Mouse (Mus musculus) heart, embryonic 16.5 days (tissue): ENCODE measurements around the gene Ttc7b. TPM values are rescaled to one million over a fixed set of nuclear protein-coding genes. Genes with fewer than 3 reads are reported as not detected.
A peak's percentile ranks its signal among the peaks of the same experiment; 100 is the strongest.

Experiments
- ATAC-seq: fragments of 200-750 bp; cut with Nextera tagmentation; replicated peaks from 2 replicates; pipeline ENCODE4 v1.8.0; 2017; ENCODE audit warnings: moderate number of reproducible peaks; ENCODE audit not compliant: insufficient read depth, low FRiP score; ENCODE audit errors: extremely low read depth
- H3K27ac ChIP-seq: fragments of 300-500 bp; sonication (generic); 2 replicates; pipeline ENCODE4 v1.5.1; 2014; ENCODE audit warnings: mild to moderate bottlenecking, low read length, control low read depth, moderate library complexity
- H3K27me3 ChIP-seq: fragments of 300-500 bp; sonication (generic); 2 replicates; pipeline ENCODE4 v1.6.1; 2014; ENCODE audit warnings: low read length, mixed read lengths; ENCODE audit not compliant: control insufficient read depth, insufficient read depth
- H3K36me3 ChIP-seq: fragments of 300-500 bp; sonication (generic); 2 replicates; pipeline ENCODE4 v1.6.1; 2014; ENCODE audit not compliant: control insufficient read depth, insufficient read depth
- H3K4me1 ChIP-seq: fragments of 300-500 bp; sonication (generic); 2 replicates; pipeline ENCODE4 v1.6.1; 2014; ENCODE audit warnings: low read length, mixed read lengths; ENCODE audit not compliant: control insufficient read depth, insufficient read depth
- H3K4me2 ChIP-seq: fragments of 300-500 bp; sonication (generic); 2 replicates; pipeline ENCODE4 v1.6.1; 2014; ENCODE audit warnings: low read depth, mild to moderate bottlenecking, control low read depth, low read length
- H3K4me3 ChIP-seq: fragments of 300-500 bp; sonication (generic); 2 replicates; pipeline ENCODE4 v1.5.1; 2014; ENCODE audit warnings: mild to moderate bottlenecking, control low read depth, low read length
- H3K9ac ChIP-seq: fragments of 300-500 bp; sonication (generic); 2 replicates; pipeline ENCODE4 v1.6.1; 2014; ENCODE audit warnings: low read length, control low read depth
- H3K9me3 ChIP-seq: fragments of 300-500 bp; sonication (generic); replicated peaks from 2 replicates; pipeline ENCODE4 v1.6.1; 2016; ENCODE audit warnings: low read length; ENCODE audit not compliant: control insufficient read depth
- WGBS: fragments of 180-500 bp; shearing (Covaris S2); extraction: QIAGEN DNeasy Blood & Tissue Kit; methylation state at CpG from one replicate; pipeline ENCODE4 v1.1.7; 2014; 5-methylcytosine and 5-hydroxymethylcytosine counted together
- polyA plus RNA-seq: library from polyadenylated mRNA; unstranded; fragments of >200 nt; fragmentation: Nextera tagmentation; extraction: Ambion mirVana; gene quantifications from 2 replicates; pipeline ENCODE4 v1.2.1, GENCODE M21; 2015

The Ttc7b gene
- polyA plus RNA-seq, 1 experiment from 2014 or later = 6.7 TPM

DNA sequence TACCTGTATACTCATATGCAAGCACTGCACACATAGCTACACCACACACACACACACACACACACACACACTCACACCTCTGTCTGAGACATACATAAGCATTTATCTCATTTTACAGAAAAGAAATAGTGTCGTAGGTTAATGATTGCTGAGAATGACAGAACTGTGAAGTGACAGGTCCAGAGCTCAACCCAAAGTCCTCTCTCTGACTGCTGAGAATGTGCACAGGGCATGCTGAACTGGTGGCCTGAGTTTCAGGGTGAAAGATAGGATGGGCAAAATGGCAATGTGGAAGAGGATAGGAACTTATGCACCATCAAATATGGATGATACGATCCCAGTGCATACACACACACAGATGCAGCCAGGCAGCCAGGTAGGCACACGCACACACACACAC, 120.5 kb downstream of the Ttc7b start:
- Histone ChIP-seq H3K4me1 (no peaks in the 10 kb centered on the region), H3K4me2 (no peak overlapping the region), H3K27ac (no peak overlapping the region), H3K36me3 (peaks cover 11% of the 10 kb centered on the region), H3K27me3 (no peaks in the 10 kb centered on the region), H3K9me3 (no peaks in the 10 kb centered on the region), H3K9ac (no peak overlapping the region), H3K4me3 (no peak overlapping the region)
- ATAC-seq = no peak
- 90% methylated on average over 3 of the region's 3 CpGs for WGBS

DNA sequence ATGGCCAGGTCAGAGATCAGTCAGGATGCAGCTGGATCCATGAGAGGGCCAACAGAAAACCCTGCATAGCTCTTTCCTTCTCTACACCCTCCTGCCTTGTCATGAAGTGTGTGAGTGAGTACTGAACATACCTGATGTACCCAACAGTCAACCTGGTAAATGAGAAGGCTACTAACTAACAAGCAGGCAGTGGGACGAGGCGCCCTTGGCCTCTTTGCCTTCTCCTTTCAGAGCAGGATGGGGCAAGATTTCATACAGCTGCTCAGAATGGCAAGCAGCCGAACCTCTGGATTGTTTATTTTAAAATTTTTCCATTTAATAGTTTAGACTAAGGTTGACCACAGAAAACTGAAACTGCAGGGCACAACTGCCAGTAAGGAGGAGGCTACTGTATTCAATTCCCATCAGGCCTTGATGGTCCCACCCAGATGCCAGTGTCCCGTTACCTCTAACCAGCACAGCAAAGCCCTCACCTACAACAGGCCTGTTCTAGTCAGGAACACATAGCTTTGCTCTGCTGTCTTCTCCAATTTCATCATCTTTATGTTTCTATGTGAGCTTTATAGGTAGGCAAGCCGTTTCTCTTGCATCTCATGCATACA, 121.4 kb downstream of the Ttc7b start:
- H3K9ac ChIP-seq = no peak overlapping the region
- ATAC-seq = no peak
- H3K27me3 ChIP-seq = no peaks in the 10 kb centered on the region
- H3K9me3 ChIP-seq = no peaks in the 10 kb centered on the region
- H3K4me3 ChIP-seq = no peak overlapping the region
- H3K36me3 ChIP-seq = peaks cover 17% of the 10 kb centered on the region
- no peak overlapping the region for H3K27ac ChIP-seq
- no peaks in the 10 kb centered on the region for H3K4me1 ChIP-seq
- 85% methylated on average over 5 of the region's 5 CpGs for WGBS
- H3K4me2 ChIP-seq = no peak overlapping the region

DNA sequence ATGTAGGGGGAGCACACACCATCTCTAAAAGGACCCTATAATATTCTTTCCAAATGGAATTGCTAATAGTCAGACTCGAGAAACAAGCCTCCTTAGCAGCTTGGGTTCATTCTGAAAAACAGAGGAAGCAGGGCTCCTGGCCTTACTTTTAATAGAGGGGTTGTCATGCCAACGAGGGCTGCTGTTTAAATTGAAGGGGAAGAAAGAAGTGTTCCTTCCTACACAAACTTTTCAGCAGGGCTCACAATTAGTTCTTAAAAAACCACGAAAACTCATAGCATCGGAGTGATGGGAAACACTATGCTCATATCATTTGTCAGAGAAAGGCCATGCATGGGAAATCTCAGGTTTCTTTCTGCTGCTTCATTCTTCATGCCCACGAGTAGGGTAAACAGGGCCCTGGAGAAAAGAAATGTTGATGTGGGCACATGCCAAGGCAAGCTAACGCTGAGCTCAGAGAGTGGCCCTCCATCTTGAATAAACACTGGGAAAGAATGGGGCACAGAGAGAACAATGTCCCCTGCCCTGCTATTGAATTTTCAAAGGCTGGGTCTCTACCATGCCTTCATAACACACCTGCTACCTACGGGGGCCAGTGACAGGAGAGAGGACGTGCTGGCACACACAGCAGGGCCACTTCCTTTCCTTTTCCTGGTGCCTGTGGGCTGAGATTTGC, 122.2 kb downstream of the Ttc7b start:
- Histone ChIP-seq H3K4me3 (no peak overlapping the region), H3K9me3 (no peaks in the 10 kb centered on the region), H3K27ac (0 out of 2 replicates have a peak overlapping the region, but pooled peaks have one; percentile 13), H3K9ac (no peak overlapping the region), H3K36me3 (peaks cover 17% of the 10 kb centered on the region), H3K27me3 (no peaks in the 10 kb centered on the region), H3K4me2 (no peak overlapping the region), H3K4me1 (no peaks in the 10 kb centered on the region)
- ATAC-seq = no peak
- 75% methylated on average over 8 of the region's 8 CpGs for WGBS

DNA sequence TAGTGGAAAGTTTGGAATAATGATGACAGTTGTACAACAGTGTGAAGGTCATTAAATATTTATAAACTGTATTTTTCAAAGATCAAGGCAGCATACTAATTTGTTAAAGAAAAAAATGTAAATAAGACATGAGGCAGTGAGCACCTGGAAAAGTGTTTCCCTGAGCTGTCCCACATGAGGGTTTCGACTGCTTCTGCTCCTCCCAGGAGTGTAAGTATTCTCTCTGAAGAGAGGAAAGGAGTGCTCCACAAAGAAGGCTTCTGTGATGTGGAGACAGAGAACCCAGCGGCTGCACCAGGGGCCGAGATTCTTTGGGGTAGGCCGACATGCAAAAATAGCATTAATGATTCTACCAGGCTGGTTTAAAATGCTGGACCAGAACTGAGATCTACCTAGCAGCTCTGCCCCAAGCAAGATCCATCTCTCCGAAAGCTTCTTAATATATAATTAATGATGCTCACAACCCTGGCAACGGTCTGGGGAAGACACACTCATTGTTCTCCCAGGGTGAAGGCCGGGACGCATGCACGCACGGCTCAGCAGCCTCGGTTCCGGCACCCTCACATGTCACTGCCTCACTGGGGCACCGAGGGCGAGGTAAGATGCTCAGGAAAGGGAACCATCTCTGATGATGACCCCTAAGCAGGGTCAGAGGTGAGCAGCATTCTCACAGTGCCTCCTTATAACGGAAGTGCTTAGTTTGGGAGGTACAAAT, 123.0 kb downstream of the Ttc7b start:
- H3K4me3 ChIP-seq = no peak overlapping the region
- no peak overlapping the region for H3K27ac ChIP-seq
- no peak overlapping the region for H3K9ac ChIP-seq
- H3K27me3 ChIP-seq = no peaks in the 10 kb centered on the region
- no peak for ATAC-seq
- no peaks in the 10 kb centered on the region for H3K4me1 ChIP-seq
- H3K9me3 ChIP-seq = no peaks in the 10 kb centered on the region
- H3K4me2 ChIP-seq = no peak overlapping the region
- H3K36me3 ChIP-seq = peaks cover 17% of the 10 kb centered on the region
- WGBS = 89% methylated on average over 15 of the region's 15 CpGs

DNA sequence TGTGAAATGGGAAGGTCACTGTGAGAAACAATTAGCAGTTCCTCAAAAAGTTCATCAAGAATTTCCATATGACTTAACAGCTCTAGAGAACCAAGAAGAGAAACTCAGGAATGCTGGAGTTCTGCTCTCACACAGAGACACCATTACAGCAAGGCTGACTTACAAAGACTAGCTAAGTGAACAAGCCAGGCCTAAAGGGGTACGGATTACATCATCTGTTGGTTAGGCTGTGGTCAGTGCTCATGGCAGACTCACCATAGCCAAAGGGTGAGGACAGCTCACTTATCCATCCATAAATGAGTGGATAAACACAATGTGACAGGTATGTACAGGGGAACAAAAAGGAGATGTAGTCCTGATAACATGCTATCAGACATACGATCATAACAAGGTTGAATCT, 123.8 kb downstream of the Ttc7b start:
- no peak for ATAC-seq
- Histone ChIP-seq H3K4me2 (no peak overlapping the region), H3K27ac (no peak overlapping the region), H3K9ac (no peak overlapping the region), H3K36me3 (peaks cover 15% of the 10 kb centered on the region), H3K4me3 (no peak overlapping the region), H3K27me3 (no peaks in the 10 kb centered on the region), H3K9me3 (no peaks in the 10 kb centered on the region), H3K4me1 (no peaks in the 10 kb centered on the region)
- 84% methylated on average over 2 of the region's 2 CpGs for WGBS

DNA sequence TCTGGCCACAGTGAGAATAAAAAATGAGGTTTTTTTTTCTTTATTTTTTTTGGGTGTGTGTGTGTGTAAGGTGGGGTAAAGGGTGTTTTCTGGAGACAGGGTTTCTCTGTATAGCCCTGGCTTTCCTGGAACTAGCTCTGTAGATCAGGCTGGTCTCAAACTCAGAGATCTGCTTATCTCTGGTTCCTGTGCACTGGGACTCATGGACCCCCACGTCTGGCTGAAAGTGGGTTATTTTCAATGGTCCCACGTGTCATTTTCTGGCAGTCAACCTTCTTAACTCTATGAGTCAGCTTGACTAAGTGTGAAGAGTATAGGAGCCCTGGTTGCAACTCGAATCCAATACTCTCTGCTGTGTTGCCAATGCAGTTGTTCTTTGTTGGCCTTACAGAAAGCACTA, 127.1 kb downstream of the Ttc7b start:
- Histone ChIP-seq H3K4me3 (no peak overlapping the region), H3K9ac (no peak overlapping the region), H3K27me3 (no peaks in the 10 kb centered on the region), H3K4me2 (no peak overlapping the region), H3K27ac (no peak overlapping the region), H3K36me3 (peaks cover 13% of the 10 kb centered on the region), H3K4me1 (no peaks in the 10 kb centered on the region), H3K9me3 (no peaks in the 10 kb centered on the region)
- whole genome bisulfite sequencing = 69% methylated on average over 3 of the region's 3 CpGs
- no peak for ATAC-seq

DNA sequence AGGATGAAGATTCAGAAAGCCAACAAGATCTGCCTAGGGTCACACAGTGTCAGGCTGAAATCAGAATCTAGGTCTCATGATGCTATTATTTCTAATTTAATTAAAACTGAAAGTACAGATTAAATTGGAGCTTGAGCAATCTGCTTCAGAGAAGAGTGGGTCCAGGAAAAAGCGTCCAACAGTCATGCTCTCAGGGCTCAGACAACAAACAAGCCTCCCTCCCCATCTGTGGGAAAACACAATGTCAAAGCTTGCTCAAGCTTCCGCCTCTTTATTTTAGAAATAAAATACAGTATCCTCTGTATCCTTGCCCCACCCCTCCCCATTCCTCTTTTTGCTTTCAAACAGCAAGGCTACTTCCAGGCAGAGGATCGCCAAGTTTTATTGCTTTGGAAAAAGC, 127.5 kb downstream of the Ttc7b start:
- no peak for ATAC-seq

DNA sequence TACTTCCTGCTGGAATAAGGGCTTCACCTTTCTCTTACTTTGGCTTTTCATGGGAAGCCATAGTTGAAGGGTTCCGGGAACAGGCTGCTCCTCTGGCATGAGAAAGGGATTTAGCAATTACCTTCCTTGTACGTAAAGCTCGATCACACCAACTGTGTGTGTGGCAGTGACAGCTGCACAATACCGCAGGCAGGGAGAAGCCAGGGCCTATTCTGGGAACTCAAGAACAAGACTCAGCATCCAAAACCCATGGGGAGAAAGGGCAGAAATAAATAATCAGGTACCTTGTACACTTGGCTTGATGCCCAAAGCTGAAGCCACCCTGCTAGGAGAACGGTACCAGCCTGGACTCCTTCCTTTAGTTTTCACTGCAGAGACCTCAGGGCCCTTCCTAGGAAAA, 128.2 kb downstream of the Ttc7b start:
- no peak overlapping the region for H3K4me2 ChIP-seq
- no peak overlapping the region for H3K27ac ChIP-seq
- no peaks in the 10 kb centered on the region for H3K9me3 ChIP-seq
- WGBS = 64% methylated on average over 5 of the region's 5 CpGs
- peaks cover 13% of the 10 kb centered on the region for H3K36me3 ChIP-seq
- no peak overlapping the region for H3K4me3 ChIP-seq
- ATAC-seq = no peak
- no peaks in the 10 kb centered on the region for H3K4me1 ChIP-seq
- no peak overlapping the region for H3K9ac ChIP-seq
- H3K27me3 ChIP-seq = no peaks in the 10 kb centered on the region

More for the DNA sequence above, 127.5 kb downstream of the Ttc7b start:
- 83% methylated on average over 3 of the region's 3 CpGs for WGBS
- Histone ChIP-seq H3K9me3 (no peaks in the 10 kb centered on the region), H3K27me3 (no peaks in the 10 kb centered on the region), H3K27ac (no peak overlapping the region), H3K4me1 (no peaks in the 10 kb centered on the region), H3K4me3 (no peak overlapping the region), H3K4me2 (no peak overlapping the region), H3K36me3 (peaks cover 13% of the 10 kb centered on the region), H3K9ac (no peak overlapping the region)

DNA sequence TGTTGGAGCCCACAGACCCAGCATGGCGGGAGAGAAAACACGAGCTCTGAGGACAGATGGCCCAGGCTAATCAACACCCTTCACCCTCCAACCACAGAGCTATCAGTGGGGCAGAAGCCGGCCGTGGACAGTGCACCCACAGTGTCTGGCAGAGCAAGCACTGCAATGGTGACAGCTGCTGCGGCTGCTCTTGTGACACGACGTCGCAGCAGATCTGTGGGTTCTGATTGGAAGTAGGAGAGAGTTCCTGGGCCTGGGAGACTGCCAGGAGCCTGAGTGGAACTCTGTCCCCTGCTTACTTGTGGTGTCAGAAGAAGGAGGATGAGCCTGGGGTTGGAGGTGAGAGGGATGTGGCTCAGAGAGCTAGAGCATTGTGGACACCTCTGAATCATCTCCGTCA, 128.7 kb downstream of the Ttc7b start:
- Histone ChIP-seq H3K9ac (no peak overlapping the region), H3K36me3 (peaks cover 13% of the 10 kb centered on the region), H3K4me2 (no peak overlapping the region), H3K27ac (no peak overlapping the region), H3K4me1 (no peaks in the 10 kb centered on the region), H3K27me3 (no peaks in the 10 kb centered on the region), H3K9me3 (no peaks in the 10 kb centered on the region), H3K4me3 (no peak overlapping the region)
- ATAC-seq = no peak
- WGBS = 61% methylated on average over 9 of the region's 9 CpGs
